Mouse (Mus musculus): Measurements from ENCODE around the gene Tax1bp3.

DNA sequence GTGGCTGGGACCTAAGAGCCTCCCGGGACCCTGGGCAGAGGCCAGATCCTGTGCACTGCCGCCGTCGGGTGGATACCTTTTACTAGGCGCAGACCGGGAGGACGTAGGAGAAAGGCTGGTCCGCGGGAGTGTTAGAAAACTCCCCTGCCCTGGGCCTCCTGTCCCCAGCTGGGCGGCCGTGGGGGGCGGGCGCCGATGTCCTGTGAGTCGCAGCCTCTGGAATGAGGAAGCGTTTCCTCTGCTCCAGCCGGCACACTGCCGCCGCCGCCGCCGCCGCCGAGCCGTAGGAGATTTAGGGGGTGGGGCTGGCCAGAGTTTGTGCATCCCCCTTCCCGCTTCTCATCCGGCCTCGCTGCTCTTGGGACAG is 609 bp downstream of the Tax1bp3 start:
- no peak for TF ChIP-seq CTCF (IDR thresholded peaks at IDR 0.05; ENCODE audit: borderline replicate concordance, extremely low read depth, insufficient read depth, insufficient read length)
- no peak for TF ChIP-seq POLR2A (IDR thresholded peaks at IDR 0.05; ENCODE audit: borderline replicate concordance, extremely low read depth, insufficient read depth, insufficient read length, poor library complexity, severe bottlenecking)
